Mouse (Mus musculus): ENCODE results near the gene Dnajb9. TPM values are rescaled to one million over a fixed set of nuclear protein-coding genes. Genes with fewer than 3 reads are reported as not detected.

Dnajb9 gene
- polyA plus RNA-seq, 1 experiment from 2014 or later, result 36.4 TPM

DNA sequence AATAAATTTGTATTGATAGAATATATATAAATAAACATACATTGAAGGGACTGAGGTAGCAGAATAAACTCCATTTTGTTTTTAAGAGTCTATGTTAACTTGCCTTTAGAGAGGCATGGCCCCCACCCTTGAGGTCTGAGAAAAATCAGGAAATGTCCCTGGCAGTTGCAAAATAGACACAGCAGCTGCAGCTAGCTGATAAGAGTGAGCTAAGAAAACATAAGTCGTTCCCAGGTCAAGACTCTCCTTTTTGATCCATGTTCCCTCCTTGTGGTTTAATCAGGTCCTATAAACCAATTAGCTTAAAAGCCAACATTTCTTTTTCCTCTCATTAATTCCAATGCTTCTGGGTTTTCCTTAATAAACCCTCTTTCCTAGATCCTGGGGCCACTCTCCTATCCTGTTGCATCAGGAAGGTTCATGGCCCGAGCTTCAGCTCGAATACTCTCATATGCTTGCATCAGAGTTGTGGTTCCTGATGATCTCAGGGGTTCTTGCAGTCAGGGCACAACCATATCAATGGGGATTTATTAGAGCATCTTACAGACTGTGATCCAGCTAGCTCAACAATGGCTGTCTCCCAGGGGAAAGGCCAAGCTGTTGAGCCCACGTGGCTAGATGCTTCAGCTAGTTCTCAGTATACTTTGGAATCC, 12.1 kb downstream of the Dnajb9 start:
- Histone ChIP-seq H3K27ac (replicated peaks) (no peak overlapping the region), H3K36me3 (0 out of 2 replicates have a peak, but pooled peaks cover 7% of the 10 kb centered on the region), H3K27me3 (no peaks in the 10 kb centered on the region), H3K4me3 (no peak overlapping the region), H3K4me2 (no peak overlapping the region), H3K9me3 (no peaks in the 10 kb centered on the region), H3K4me1 (replicated peaks) (no peaks in the 10 kb centered on the region), H3K9ac (no peak overlapping the region)
- no peak for ATAC-seq (ENCODE audit: low read depth)
- WGBS, result 51% methylated on average over 4 of the region's 4 CpGs

DNA sequence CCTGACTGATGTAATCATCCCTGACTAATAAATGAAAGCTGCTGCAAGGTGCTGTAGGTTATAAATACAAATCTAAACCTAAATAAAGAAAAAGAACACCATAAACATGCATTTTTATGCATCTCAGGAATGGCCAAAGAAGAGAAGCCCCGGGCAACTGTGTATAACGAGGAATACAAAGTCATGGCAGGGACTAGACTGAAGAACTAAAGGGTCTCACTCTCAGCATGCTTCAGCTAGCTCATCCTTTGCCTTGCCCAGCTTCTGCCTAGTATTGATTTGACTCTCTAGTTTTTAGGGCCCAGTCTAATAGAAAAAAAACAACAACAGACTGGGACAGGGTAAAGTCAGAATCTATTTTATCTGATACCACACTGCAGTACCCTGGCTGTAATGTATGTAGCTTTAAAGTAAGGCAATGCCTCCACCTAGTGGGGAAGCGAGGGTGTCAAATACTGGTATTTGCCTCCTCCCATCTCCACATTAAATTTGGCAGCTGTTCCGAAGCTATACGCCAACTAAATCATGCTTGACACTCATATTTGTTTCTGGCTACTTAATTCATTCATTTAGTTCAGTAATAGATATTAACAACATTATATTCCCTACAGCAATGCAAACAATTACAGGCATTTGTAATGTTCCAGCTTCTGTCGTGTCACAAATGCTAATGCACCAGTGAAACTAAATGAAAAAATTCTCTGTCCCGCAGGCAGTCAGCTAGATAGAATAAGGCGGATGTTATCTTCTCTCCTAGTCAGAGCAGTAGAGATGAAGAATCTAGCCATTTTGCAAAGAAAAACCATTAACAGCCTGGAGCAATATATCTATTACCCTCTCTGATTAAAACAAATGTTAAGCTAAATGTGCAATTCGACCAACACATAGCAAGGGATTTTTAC, 28.8 kb downstream of the Dnajb9 start:
- no peaks in the 10 kb centered on the region for H3K36me3 ChIP-seq
- H3K4me2 ChIP-seq, result no peak overlapping the region

DNA sequence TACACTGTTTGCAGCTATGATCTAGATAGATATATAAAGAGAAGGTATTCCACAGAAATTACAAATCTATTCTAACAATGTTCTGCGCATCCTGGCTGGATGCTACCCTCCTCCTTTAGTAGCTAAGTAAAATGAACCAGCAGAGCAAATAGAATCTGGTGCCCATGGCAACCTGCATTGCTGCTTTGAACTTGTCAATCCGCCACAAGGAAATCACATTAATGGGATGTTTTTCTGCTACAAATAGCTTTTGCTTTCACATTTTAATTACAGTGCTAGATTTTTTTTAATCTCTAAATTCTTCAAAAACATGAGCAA, 33.1 kb downstream of the Dnajb9 start:
- Histone ChIP-seq H3K27me3 (no peaks in the 10 kb centered on the region), H3K4me2 (no peak overlapping the region), H3K9ac (no peak overlapping the region), H3K9me3 (no peaks in the 10 kb centered on the region), H3K36me3 (no peaks in the 10 kb centered on the region), H3K4me3 (no peak overlapping the region), H3K27ac (replicated peaks) (no peak overlapping the region), H3K4me1 (replicated peaks) (peaks cover 11% of the 10 kb centered on the region)
- 48% methylated on average over 2 of the region's 2 CpGs for WGBS
- ATAC-seq (ENCODE audit: low read depth), result no peak

More for the DNA sequence above, 28.8 kb downstream of the Dnajb9 start:
- peak; percentile 94 for ATAC-seq (ENCODE audit: low read depth)
- WGBS, result 40% methylated on average over 9 of the region's 9 CpGs
- H3K4me1 ChIP-seq (replicated peaks), result peaks cover 8% of the 10 kb centered on the region
- H3K9ac ChIP-seq, result no peak overlapping the region
- no peaks in the 10 kb centered on the region for H3K27me3 ChIP-seq
- H3K27ac ChIP-seq (replicated peaks), result no peak overlapping the region
- no peak overlapping the region for H3K4me3 ChIP-seq
- no peaks in the 10 kb centered on the region for H3K9me3 ChIP-seq

DNA sequence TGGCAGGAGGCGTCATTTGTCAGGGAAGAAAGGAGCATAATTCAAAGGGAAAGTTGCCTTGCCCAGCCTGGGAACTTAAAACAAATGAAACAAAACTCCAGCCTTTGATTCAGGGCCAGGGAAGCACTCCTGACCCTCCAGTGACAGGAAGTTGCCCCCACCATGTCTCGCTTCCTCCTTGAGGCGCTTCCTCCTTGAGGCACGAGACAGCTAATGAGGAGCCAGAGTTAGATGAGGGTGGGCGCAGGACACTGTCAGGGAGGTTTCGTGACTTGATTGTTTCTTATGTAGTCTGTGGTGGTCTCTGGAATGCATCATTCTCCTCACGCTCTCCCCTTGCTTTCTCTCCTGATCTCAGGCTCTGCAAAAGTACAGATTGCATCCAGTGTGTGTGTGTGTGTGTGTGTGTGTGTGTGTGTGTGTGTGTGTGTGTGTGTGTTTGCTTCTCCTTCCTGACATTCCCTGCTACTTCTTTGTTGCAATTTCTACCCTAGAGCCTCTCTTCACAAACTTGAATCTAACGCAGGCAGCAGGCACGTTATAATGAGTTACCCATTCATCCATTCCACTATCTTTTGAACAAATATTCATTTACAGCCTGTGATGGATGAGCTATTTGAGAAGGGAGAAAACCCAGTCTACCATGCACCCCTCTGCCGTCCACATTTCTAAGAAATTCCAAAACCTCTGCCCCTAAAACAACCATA, 33.6 kb downstream of the Dnajb9 start:
- H3K9me3 ChIP-seq, result no peaks in the 10 kb centered on the region
- no peak for ATAC-seq (ENCODE audit: low read depth)
- peaks cover 11% of the 10 kb centered on the region for H3K4me1 ChIP-seq (replicated peaks)
- no peak overlapping the region for H3K4me3 ChIP-seq
- 49% methylated on average over 10 of the region's 10 CpGs for WGBS
- H3K4me2 ChIP-seq, result peak overlapping the region; percentile 4
- H3K27ac ChIP-seq (replicated peaks), result no peak overlapping the region
- no peak overlapping the region for H3K9ac ChIP-seq
- no peaks in the 10 kb centered on the region for H3K27me3 ChIP-seq
- H3K36me3 ChIP-seq, result no peaks in the 10 kb centered on the region

DNA sequence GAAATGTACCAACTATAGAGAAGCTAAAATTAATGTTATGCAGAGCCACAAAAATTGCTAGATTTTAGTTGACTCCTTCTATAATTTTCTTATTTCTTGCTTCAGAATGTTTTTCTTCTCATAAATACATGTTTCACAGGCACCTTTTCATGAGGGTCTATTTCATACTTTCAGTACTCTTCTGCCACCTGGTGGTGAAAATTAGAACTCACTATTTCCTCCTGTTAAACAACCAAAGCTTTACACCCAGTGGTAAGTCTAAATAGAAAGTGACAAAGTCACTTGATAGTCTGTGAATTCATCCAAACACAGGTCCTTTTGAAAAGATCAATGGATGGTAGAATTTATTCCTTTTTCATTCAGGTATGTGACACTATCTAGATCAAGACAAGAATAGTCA, 43.2 kb downstream of the Dnajb9 start:
- Histone ChIP-seq H3K9me3 (no peaks in the 10 kb centered on the region), H3K4me3 (no peak overlapping the region), H3K9ac (no peak overlapping the region), H3K27me3 (no peaks in the 10 kb centered on the region), H3K4me1 (replicated peaks) (no peaks in the 10 kb centered on the region), H3K27ac (replicated peaks) (no peak overlapping the region), H3K4me2 (no peak overlapping the region), H3K36me3 (no peaks in the 10 kb centered on the region)
- ATAC-seq (ENCODE audit: low read depth), result no peak

DNA sequence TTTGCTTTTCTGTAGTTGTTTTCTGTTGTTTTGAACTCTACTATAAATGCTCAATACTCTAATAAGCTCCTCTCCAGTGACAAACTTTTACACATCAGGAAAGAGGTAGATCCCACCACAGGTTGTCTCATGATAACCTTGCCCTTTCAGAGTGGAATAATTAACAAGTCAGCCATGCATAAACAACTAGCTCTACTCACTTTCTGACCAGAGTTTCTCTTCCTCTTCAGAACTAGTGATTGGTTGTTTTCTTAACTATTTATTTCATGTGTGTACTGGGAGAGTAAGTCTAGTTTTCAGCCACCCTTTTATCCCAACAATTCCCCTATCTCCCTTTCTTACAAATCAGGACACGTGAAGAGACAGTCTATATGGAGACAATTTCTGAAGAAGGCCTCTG, 50.8 kb downstream of the Dnajb9 start:
- Histone ChIP-seq H3K4me2 (no peak overlapping the region), H3K9ac (no peak overlapping the region), H3K27ac (replicated peaks) (no peak overlapping the region), H3K27me3 (no peaks in the 10 kb centered on the region), H3K9me3 (no peaks in the 10 kb centered on the region), H3K4me3 (no peak overlapping the region), H3K4me1 (replicated peaks) (no peaks in the 10 kb centered on the region), H3K36me3 (no peaks in the 10 kb centered on the region)
- ATAC-seq (ENCODE audit: low read depth), result no peak
- WGBS, result 77% methylated on average over 1 of the region's 1 CpGs

Small RNA genes within 50 kb of the gene (microRNA-seq; reads per million reads assigned to microRNA genes)
- not detected for gene Mir5627

Other genes with a start within 250 kb of the Dnajb9 start
- 120 and 129 TPM in 2 replicates for gene Pnpla8, start 11.0 kb upstream of the Dnajb9 start, polyA plus RNA-seq (2015; fragmentation: Nextera tagmentation; extraction: Ambion mirVana)
- 110 and 111 TPM in 2 replicates for gene Nrcam, start 118.6 kb upstream of the Dnajb9 start, polyA plus RNA-seq (2015; fragmentation: Nextera tagmentation; extraction: Ambion mirVana)